Mouse (Mus musculus) gastrocnemius, adult 8-10 months (tissue): ENCODE data around the gene Cyth3. TPM values are rescaled to one million over a fixed set of nuclear protein-coding genes. Genes with fewer than 3 reads are reported as not detected.

Experiments
- DNase-seq, 2 experiments: peaks; one replicate each; pipeline ENCODE4 v3.0.0; 2022; ENCODE audit warnings: low spot score in 2 of 2
- total RNA-seq, 4 experiments: library from RNA; stranded (reverse); gene quantifications; 2 replicates each; pipeline ENCODE4 v1.2.4; 2022

Gene Cyth3
- total RNA-seq, 4 experiments from 2014 or later, result 5.8 to 10.3 (median 9.2) TPM

GRCm38 (mm10) chr5:143704875-143705658, 82.8 kb downstream of the Cyth3 start:
- no peak for DNase-seq

GRCm38 (mm10) chr5:143705659-143705982, 83.4 kb downstream of the Cyth3 start:
- no peak for DNase-seq

GRCm38 (mm10) chr5:143706030-143706821, 84.0 kb downstream of the Cyth3 start:
- no peak for DNase-seq

- DNase-seq, result no peak
Observed at GRCm38 (mm10) chr5:143706822-143707200, 84.6 kb downstream of the Cyth3 start.

GRCm38 (mm10) chr5:143711326-143711725, 89.1 kb downstream of the Cyth3 start:
- DNase-seq, result peak in 1 of 2 experiments; percentile 48

GRCm38 (mm10) chr5:143712011-143712800, 90.0 kb downstream of the Cyth3 start:
- DNase-seq, result no peak

GRCm38 (mm10) chr5:143721962-143722361, 99.7 kb downstream of the Cyth3 start:
- DNase-seq, result no peak

GRCm38 (mm10) chr5:143730915-143731314, 108.7 kb downstream of the Cyth3 start:
- no peak for DNase-seq

GRCm38 (mm10) chr5:143731483-143732112, 109.4 kb downstream of the Cyth3 start:
- no peak for DNase-seq

- peak; percentile 91 to 97 for DNase-seq
Observed at GRCm38 (mm10) chr5:143732180-143732891, 110.1 kb downstream of the Cyth3 start, which contains the start of gene Usp42. Gene Usp42, minus strand, starts transcription at chr5:143732280.

GRCm38 (mm10) chr5:143749630-143750208, 127.5 kb downstream of the Cyth3 start:
- no peak for DNase-seq

- no peak for DNase-seq
Observed at GRCm38 (mm10) chr5:143755529-143756141, 133.4 kb downstream of the Cyth3 start.

- DNase-seq, result peak; percentile 83 to 84
Observed at GRCm38 (mm10) chr5:143757755-143758443, 135.7 kb downstream of the Cyth3 start.

GRCm38 (mm10) chr5:143759554-143759953, 137.3 kb downstream of the Cyth3 start:
- DNase-seq, result no peak

Other genes with a start within 250 kb of the Cyth3 start
- 10 to 100 TPM; 31.4 to 36.1 (median 32.8) TPM for gene Kdelr2, start 218.6 kb upstream of the Cyth3 start, total RNA-seq
- 10 to 100 TPM in 1 of 4 experiments, 1 to 10 TPM in 3; 9.5 to 11.2 (median 9.8) TPM for gene Daglb, start 157.9 kb upstream of the Cyth3 start, total RNA-seq
- 100 to 1,000 TPM; 211 to 247 (median 228) TPM for gene Rac1, start 94.4 kb upstream of the Cyth3 start, total RNA-seq
- 1 to 10 TPM; 5.6 to 8.7 (median 7.4) TPM for gene Usp42, start 109.8 kb downstream of the Cyth3 start, total RNA-seq
- gene Eif2ak1, start 195.3 kb downstream of the Cyth3 start, total RNA-seq, result 10 to 100 TPM; 27.6 to 29.2 (median 28.2) TPM